Mouse (Mus musculus) right cerebral cortex, adult 2 months (tissue): ENCODE results near the gene Gm49510.
A peak's percentile ranks its signal among the peaks of the same experiment; 100 is the strongest.

Source experiments
- DNase-seq, 2 experiments: peaks; one replicate each; pipeline ENCODE4 v3.0.0; 2021 to 2022; ENCODE audit warnings: low spot score in 2 of 2

Gene Gm49510

GRCm38 (mm10) chr15:78940325-78940724, 40.9 kb downstream of the Gm49510 start:
- no peak for DNase-seq

- DNase-seq, result peak; percentile 84 to 86
Measured at GRCm38 (mm10) chr15:78942663-78943062, 43.2 kb downstream of the Gm49510 start.

GRCm38 (mm10) chr15:78946232-78946631, 46.8 kb downstream of the Gm49510 start:
- DNase-seq, result no peak

GRCm38 (mm10) chr15:78947657-78948056, 48.2 kb downstream of the Gm49510 start, which contains the start of gene Triobp:
Gene Triobp, plus strand, starts transcription at chr15:78947724.
- peak; percentile 82 to 86 for DNase-seq

- DNase-seq, result no peak
Measured at GRCm38 (mm10) chr15:78948152-78948725, 48.8 kb downstream of the Gm49510 start.

- no peak for DNase-seq
Measured at GRCm38 (mm10) chr15:78948883-78949282, 49.4 kb downstream of the Gm49510 start.

GRCm38 (mm10) chr15:78955663-78956062, 56.2 kb downstream of the Gm49510 start:
- no peak for DNase-seq

GRCm38 (mm10) chr15:78956351-78956750, 56.9 kb downstream of the Gm49510 start:
- DNase-seq, result no peak

- no peak for DNase-seq
Measured at GRCm38 (mm10) chr15:78957021-78957420, 57.6 kb downstream of the Gm49510 start.

- DNase-seq, result no peak
Measured at GRCm38 (mm10) chr15:78959537-78959936, 60.1 kb downstream of the Gm49510 start.

- DNase-seq, result no peak
Measured at GRCm38 (mm10) chr15:78960088-78960487, 60.6 kb downstream of the Gm49510 start.

- DNase-seq, result peak; percentile 30 to 42
Measured at GRCm38 (mm10) chr15:78962885-78963284, 63.4 kb downstream of the Gm49510 start.
